Mouse (Mus musculus): ENCODE measurements around the gene Lgr6.
A peak's percentile ranks its signal among the peaks of the same experiment; 100 is the strongest.

Gene Lgr6

GRCm38 (mm10) chr1:134962053-134962803 is 142.8 kb downstream of the Lgr6 start, which contains the start of gene Ube2t:
Ube2t (plus strand) TSS chr1:134962565.
- peak; percentile 96 to 97 for DNase-seq (ENCODE audit: low spot score in 2 of 2)

- DNase-seq (ENCODE audit: low spot score in 2 of 2) = no peak
Observed at GRCm38 (mm10) chr1:134960634-134961033, 144.4 kb downstream of the Lgr6 start.

- peak; percentile 89 to 90 for DNase-seq (ENCODE audit: low spot score in 2 of 2)
Observed at GRCm38 (mm10) chr1:134955637-134956176, 149.4 kb downstream of the Lgr6 start, which contains the start of gene Ppp1r12b. Ppp1r12b (minus strand) TSS chr1:134955942.

DNA sequence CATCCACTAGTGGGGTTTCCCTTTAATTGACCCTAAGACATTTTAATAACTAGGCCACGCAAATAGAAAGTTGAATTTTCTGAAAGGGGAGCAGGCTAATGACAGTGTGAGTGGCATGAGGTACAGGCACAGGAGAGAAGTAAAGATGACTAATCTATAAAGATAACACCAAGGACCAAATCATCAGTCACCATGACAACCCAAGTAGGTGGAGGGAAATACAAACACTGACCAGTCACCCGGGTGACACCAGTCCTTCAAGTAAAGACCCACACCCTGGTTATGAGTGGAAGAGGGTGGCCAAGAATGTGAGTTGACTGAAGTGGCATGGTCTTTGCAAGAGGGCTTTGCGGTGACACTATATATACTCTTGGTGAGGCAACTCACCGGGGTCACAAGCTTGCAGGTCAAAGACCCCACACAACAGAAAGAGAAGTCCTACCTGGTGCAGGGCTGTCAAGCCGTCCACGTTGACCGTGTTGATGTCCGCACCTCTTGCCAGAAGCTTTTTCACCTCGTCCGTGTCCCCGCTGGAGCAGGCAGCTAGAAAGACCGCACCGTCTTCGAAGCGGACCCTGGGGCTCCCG is 149.9 kb downstream of the Lgr6 start:
- DNase-seq (ENCODE audit: low spot score in 2 of 2) = no peak

DNA sequence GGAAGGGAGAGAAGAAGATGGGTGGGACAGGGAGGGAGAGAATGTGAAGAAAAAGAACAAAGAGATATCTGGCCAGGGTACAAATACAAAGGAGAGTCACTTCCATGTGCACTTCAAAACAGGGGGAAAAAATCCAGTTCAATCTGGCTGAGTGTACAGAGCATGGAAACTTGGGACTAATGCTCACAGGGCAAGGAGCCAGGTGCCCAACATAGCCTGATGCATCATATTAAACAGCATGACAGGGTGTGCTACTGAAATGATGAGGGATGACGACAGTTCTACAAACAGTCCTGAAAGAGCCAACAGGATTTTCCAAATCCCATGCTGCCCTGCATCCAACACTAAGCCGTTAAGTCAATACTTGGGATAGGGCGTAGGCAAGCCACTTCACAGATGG is 155.1 kb downstream of the Lgr6 start:
- no peak for DNase-seq (ENCODE audit: low spot score in 2 of 2)

- no peak for DNase-seq (ENCODE audit: low spot score in 2 of 2)
Observed at GRCm38 (mm10) chr1:134947590-134947989, 157.5 kb downstream of the Lgr6 start.

DNA sequence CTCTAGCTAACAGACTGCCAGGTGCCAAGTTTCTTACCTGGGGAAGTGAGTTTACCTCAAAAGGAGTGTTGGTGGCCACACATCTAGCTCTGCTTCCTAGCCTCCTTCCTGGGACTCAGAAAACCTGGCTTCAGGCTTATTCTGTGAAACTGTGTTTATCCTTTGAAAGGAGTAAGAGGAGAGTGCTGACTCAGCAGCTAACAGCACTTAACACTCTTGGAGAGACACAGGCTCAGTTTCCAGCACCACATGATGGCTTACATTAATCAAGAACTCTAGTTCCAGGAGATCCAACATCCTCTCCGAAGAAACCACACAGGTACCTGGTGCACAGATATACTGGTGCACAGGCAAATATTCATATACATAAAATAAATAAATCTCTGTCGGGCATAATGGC is 162.2 kb downstream of the Lgr6 start:
- DNase-seq (ENCODE audit: low spot score in 2 of 2) = no peak

DNA sequence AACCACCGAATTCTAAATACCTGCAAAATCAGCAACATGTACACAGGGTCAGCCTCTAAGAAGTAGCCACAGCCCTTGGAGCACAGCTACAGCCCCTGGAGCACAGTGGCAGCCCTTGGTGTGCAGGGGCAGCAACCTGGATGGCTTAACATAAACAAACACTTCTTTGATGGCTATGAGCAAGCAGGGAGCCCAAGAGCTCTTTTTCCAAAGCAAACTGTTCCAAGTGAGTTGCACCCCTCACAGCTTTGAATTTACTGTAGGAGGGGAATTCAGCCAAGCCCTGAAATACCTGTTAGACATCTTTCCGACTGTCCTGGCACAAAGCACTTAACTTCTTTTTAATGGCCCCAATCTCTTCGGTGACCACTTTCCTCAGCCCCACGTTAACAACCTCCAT is 164.2 kb downstream of the Lgr6 start:
- DNase-seq (ENCODE audit: low spot score in 2 of 2) = no peak

DNA sequence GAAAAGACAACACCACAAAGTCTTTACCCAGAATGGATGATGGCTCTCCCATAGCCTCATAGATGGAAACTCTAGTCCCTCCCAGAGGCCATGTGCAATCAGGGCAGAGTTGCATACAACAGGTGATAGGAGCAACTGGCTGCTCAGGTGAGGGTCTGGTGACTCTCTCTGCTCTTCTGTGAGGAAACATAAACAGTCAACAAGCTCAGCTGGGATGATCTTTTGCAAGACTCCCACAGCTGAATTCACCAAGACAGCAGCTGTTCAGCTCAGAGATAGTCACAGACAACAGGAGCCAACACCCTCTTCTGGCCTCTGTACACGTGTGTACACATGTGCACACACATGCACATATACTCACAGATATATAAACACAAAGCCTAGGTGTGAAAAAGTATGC is 166.8 kb downstream of the Lgr6 start:
- no peak for DNase-seq (ENCODE audit: low spot score in 2 of 2)

DNA sequence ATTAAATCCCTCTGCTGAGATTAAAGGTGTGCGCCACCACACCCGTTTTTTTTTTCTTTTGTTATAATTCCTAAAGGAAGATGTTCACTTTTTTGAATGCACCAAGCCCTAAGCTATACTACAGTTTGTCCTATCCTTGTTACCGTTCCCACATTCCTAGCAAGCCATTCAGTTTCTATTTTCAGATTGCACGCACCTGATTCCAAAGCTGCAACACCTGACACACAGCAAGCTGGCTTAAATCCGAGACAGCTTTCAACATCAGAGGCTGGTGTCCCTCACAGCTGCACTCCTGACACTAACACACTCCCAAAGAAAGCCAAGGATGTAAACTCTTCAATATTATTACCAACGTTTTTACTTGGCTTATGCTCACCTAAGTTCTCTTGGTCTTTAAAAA is 168.7 kb downstream of the Lgr6 start:
- DNase-seq (ENCODE audit: low spot score in 2 of 2) = no peak

Measured in thymus, postnatal 10 days (tissue).